Mouse (Mus musculus) cerebellum, adult 2 months (tissue): Measurements from ENCODE around the gene Ghrh.

Experiments used
- CTCF ChIP-seq: fragments of 200-500 bp; IDR thresholded peaks from 2 replicates; pipeline ENCODE4 v1.5.1; 2011; ENCODE audit warnings: low read depth, mild to moderate bottlenecking, control low read depth, low read length, moderate library complexity, borderline replicate concordance; ENCODE audit not compliant: insufficient read depth
- POLR2A ChIP-seq: fragments of 200-500 bp; IDR thresholded peaks from 2 replicates; pipeline ENCODE4 v1.6.1; 2011; ENCODE audit warnings: low read length, control low read depth, borderline replicate concordance; ENCODE audit not compliant: insufficient read depth

- no peak for TF ChIP-seq CTCF
- no peak for TF ChIP-seq POLR2A
These were observed 1.9 kb upstream of the Ghrh start for GRCm38 (mm10) chr2:157349121-157349778.
